Mouse (Mus musculus) layer of hippocampus, adult 9-11 months (tissue): ENCODE data around the gene Rrp1.
"Not testable (repeated sequence)": the region's sequence is repeated elsewhere in the genome, so short reads cannot be mapped to it uniquely, and the experiment has no call there.

Source experiments
- DNase-seq: peaks from one replicate; pipeline ENCODE4 v3.0.0; 2022

The Rrp1 gene

GRCm38 (mm10) chr10:78372681-78373668 is 39.9 kb downstream of the Rrp1 start:
- DNase-seq: no peak

DNA sequence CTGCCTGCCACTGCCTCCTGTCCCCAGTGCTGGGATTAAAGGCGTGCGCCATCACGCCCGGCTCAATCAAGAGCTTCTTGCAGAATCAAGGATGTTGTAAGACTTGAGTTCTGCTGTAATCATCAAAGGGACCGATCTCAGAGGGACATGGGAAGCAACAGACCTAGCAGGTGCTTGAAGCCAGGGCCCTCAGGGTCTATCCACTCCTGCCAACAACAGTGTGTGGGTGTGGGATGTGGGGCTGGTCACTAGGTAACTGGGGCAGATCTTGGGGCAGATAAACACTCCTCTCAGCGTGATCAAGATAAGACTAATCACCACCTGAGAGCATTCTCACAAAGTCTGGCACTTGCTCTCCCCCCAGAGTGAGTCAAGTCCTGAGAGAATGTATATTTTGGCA is 41.1 kb downstream of the Rrp1 start:
- DNase-seq: no peak

- no peak for DNase-seq
Measured at GRCm38 (mm10) chr10:78367586-78367985, 45.3 kb downstream of the Rrp1 start.

DNA sequence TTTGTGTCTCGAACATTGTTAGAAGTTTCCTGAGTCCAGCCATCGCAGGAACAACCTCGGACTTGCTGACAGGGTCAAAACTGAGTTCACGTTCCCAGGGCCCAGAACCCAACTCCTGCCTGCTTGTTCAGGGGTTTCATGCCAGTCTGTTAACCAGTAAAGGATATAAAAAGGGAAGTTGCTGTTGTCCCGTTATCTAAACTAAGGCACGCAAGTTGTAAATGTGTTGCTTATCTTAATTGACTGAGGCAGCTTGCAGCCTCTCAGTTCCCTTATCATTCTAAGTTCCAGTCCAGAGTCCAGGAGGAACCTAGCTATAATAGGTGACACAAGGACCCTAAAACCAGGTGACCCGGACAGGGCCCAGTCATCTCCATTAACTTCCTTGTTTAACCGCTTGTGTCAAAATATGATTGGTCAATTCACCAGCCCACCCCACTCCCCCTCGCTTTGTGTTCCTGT is 46.0 kb downstream of the Rrp1 start:
- DNase-seq: no peak

DNA sequence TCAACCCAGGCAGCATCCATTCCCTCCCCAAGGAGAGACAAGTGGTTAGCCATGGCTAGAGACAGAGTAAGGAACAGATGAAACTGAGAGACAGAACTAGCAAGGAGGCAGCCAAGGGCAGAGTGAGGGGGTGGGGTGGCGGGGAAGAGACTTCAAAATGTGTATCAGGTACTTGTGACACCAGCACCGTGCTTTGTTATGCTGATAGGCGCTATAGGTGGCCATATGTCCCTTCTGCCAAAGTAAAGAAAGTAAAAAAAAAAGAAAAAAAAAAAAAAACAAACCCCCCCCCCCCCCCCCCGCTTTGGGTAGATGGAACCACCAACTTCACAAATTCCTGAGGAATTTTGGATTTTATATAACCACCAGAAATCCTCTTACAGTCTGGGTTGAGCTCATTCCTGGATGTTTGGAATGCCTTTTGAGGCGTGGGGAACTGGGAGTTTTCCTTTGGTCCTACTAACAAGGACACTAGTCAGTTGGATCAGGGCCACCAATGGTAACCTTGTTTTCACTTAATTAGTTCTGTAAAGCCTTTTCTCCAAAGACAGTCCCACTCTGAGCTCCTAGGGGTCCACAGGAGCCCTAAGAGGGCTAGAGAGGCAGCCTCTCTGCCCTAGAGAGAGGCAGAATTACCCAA is 46.5 kb downstream of the Rrp1 start:
- no peak for DNase-seq

DNA sequence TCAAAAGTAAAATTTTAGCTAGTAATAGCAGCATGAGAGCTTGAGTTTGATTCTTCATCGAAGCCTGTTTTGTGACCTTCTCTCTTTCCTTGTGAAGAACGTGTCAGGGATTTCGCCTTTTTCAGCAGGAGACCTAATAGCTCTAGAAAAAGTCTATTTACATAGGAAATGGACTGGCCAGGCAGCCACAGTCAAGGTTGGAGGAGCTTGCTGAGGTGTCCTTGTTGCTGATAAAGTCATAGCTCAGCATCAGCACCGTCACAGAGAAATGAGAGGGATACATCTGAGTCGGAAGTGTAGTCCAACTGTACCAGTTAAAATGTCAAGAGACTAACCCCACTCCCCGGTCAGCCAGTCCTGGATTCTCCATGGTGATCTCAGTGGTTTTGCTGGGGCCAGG is 47.3 kb downstream of the Rrp1 start:
- DNase-seq: no peak

- no peak for DNase-seq
Measured at GRCm38 (mm10) chr10:78364106-78364505, 48.7 kb downstream of the Rrp1 start.

DNA sequence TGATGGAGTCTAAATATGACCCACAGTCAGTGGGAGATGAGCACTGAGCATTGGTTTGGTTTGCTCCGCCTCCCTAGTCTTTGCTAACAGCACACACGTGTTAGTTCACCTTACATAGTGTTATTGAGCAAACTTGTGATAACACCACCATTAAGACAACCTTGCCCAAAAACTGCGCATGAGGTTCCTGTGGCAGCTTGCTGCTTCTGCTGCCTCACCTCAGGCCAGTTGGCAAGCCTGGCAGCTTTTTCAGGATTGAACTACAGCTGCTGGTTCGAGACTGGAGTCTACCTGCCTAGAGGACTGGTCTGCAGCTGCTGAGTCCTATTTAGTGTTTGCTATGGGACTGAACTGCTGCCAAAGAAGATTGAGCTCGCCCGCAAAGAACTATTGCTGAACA is 49.5 kb downstream of the Rrp1 start:
- no peak for DNase-seq

DNA sequence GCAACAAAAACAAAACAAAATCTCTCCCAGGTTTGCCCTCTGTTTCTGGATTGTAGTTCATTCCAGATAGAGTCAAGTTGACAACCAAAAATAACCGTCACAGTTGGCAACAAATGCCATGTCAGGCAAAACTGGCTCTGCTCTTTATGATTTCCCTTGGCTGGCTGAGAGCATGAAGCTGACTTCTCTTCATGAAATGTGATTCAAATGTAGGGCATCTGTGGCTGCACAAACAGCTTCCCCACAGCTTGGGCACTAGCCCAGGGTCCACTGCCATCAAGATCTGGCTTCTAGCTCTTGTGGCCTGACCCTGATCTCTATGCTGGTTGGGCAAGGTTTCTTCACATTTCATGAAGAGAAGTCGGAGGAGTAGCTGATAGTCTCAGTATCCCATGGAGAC is 50.9 kb downstream of the Rrp1 start:
- DNase-seq: no peak

GRCm38 (mm10) chr10:78360290-78360711 is 52.5 kb downstream of the Rrp1 start:
- no peak for DNase-seq

DNA sequence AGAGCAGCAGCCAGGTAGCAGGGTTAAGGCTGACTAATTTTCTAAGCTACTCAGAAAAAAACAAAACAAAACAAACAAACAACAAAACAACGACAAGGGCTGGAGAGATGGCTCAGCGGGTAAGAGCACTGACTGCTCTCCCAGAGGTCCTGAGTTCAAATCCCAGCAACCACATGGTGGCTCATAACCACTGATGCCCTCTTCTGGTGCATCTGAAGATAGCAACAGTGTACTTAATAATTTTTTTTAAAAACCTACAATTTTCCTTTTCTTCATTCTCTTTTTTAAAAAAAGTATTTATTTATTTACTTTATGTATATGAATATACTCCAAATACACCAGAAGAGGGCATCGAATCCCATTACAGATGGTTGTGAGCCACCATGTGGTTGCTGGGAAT is 53.8 kb downstream of the Rrp1 start:
- DNase-seq: not testable (repeated sequence)

- no peak for DNase-seq
Measured at GRCm38 (mm10) chr10:78358266-78358665, 54.6 kb downstream of the Rrp1 start.

GRCm38 (mm10) chr10:78357742-78358141 is 55.1 kb downstream of the Rrp1 start:
- no peak for DNase-seq

GRCm38 (mm10) chr10:78355931-78356593 is 56.8 kb downstream of the Rrp1 start:
- no peak for DNase-seq

DNA sequence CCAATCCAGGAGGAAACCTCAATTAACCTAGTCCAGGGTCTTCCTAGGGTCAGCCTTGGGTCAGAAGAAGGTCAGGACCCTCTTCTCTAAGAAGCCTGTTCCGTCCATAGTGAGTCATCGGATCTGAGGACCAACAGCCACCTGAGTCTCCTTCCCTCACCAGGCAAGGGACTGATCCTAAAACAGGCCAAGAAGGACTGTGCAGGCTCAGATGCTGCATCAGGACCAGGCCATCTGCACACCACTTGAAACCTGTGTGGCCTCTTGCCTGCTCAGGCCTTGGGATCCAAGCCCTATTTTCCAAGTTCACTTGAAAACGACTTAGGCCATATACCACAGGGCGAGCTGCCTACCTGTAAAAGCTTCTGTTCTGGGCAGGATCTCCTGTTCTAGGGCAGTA is 59.6 kb downstream of the Rrp1 start:
- no peak for DNase-seq

DNA sequence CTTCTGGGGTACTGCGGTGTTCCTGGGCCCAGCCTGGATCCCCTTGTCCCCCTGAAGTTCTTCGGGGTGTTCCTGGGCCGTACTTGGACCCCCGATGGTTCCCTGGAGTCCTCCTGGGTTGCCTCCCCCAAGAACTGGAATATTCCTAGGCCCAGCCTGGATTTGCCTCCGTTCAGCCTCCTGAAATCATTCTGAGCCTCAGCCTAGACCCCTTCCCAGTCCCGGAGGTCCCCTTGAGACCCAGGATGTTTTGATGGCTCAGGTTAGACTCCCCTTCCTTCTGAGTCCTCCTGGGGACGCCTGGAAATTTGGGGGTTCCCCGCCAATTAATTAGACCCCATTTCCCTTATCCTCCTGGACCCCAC is 60.2 kb downstream of the Rrp1 start:
- DNase-seq: no peak

- DNase-seq: peak; percentile 45
Measured at GRCm38 (mm10) chr10:78351887-78352665, 60.8 kb downstream of the Rrp1 start, which contains the start of gene Agpat3. Gene Agpat3, minus strand, starts transcription at chr10:78352489.

DNA sequence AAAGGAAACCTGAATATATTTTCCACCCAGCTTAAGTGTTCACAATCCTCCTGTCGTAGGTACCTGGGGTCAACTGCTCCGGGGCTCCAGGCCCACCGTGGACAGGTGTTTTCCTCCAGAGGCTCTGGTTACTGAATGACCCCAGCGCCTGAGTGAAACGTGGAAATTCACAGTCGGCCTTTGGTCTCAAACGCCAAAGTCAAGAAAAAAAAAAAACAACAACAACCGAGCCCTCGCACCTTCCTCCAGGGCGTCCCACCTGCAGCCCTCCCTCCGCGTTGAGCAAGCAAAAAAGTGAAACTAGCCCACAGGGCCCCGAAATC is 61.3 kb downstream of the Rrp1 start:
- no peak for DNase-seq

- no peak for DNase-seq
Measured at GRCm38 (mm10) chr10:78350796-78351556, 61.9 kb downstream of the Rrp1 start.
